Mouse (Mus musculus) spleen, adult 2 months (tissue): ENCODE results near the gene AY761185.

Experiments used
- CTCF ChIP-seq: fragments of 200-500 bp; IDR thresholded peaks from 2 replicates; pipeline ENCODE4 v1.5.1; 2011; ENCODE audit warnings: mild to moderate bottlenecking, inconsistent platforms; ENCODE audit not compliant: insufficient read depth, insufficient read length, insufficient replicate concordance; ENCODE audit errors: extremely low read depth
- POLR2A ChIP-seq: fragments of 200-500 bp; IDR thresholded peaks from 2 replicates; pipeline ENCODE4 v1.6.1; 2011; ENCODE audit warnings: low read depth, low read length, inconsistent platforms

DNA sequence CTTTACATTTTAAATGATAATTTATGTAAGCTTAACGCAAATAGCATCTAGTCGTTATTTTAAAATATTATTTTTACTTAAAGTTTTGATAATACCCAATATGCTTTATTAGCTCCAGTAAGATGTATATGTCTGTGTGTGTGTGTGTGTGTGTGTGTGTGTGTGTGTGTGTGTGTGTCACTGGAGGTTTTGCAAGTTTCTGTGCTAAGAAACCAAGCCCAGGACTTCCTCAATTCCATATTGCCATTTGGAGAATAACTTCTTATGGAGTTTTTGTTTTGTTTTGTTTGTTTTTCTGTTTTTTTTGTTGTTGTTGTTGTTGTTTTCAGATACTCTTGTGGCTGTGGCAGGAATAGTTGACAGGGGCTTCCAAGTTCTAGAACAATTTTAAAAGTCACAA, 37.4 kb downstream of the AY761185 start:
- no peak for TF ChIP-seq CTCF
- TF ChIP-seq POLR2A: no peak
